Mouse (Mus musculus) CD4-positive helper T cell, adult 2 months (primary cell): ENCODE measurements around the gene Dpp4.

ENCODE experiments used
- DNase-seq: peaks from one replicate; pipeline ENCODE4 v3.0.0-alpha.2; 2012; ENCODE audit warnings: low read depth, missing footprints, low spot score

Gene Dpp4

DNA sequence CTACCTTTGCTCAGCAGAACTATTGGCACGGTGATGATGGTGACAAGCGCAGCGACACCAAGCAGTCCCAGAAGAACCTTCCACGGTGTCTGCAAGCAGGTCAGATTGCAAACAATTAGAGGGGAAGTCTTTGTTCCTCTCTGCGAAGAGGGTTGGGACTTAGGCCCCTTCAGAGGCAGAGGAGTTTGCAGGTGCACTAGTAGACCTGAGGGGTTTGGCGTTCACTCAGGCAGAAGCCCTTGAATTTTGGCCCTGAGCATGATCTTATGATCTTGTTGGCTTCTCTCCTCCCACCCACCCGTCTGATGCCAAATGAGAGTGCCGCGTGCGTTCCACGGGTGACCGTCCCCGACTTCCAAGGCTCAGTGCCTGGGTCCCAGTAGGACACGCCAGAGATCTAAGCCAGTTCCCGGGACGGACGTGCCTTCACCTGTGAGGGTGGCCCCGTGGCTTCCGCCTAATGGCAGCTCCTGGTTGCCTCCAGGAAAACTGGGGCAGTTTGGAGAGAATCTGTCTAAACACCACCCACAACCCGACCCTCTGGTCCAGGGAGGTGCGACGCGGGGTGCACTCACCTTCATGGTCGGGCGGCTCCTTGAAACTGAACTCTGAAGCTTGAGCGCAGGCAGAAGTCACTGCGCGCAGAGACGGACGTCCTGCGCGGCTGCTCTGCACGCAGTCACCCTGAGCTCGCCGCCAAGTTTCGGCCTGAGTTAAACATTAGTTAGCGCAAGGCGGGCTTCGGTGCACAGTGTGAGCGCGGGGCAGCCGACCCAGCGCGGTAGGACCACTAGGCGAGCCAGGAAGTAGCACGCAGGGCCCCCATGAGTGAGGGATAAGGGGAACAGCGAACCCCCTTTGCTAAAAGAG, 585 bp downstream of the Dpp4 start:
- peak; percentile 62 for DNase-seq

DNA sequence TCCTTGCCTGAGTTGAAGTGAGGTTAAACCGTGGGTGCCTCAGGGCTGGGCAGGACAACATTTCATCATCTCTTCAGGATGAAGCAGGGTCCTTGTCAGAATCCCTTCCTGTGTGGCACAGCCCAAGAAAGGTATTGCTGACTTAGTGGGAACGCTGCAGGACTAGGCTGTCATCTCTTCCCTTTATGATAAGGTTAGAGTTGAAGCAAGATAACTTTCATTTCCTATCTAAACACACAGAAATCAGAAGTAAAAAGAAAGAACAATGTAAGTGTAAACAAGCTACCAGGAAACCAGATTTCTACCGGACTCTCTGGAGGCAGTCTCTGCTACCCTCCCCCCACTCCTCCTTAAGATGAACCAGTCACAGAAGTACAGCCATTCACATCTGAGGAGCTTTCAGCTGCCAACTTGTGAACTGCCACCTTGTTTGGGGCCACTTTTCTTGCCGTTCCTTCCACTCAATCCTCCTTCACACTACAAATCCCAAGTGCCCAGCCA, 3.3 kb downstream of the Dpp4 start:
- peak; percentile 57 for DNase-seq

- peak; percentile 16 for DNase-seq
Measured at GRCm38 (mm10) chr2:62408216-62408615, 3.8 kb downstream of the Dpp4 start.

DNA sequence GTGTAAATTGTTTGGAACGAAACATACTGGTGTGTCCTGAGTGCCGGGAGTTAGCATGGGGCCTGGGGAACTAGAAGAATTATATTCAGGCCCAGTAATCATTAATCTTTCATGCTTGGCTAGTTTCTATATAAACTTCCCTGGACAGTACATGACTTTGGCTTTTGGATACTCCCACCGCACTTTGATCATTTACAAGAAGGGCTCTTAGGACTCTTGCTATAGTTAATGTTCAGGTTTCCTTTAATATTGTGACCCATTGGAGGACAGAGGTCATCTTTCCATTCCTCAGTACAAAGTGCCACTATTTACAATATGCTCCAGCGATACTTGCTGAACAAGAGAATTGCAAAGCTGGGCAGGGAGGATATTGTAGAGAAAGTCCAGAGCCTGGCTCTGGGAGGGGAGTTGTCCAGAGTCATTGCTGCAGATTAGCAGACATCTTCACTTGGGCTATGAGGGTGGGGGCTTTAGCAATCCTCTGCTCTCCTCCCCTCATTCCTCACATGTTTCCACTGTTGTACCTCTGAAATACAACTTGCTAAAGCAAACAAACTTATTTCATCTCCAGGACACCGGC, 8.4 kb downstream of the Dpp4 start:
- no peak for DNase-seq

GRCm38 (mm10) chr2:62401011-62401410, 11.0 kb downstream of the Dpp4 start:
- no peak for DNase-seq

- DNase-seq = no peak
Measured at GRCm38 (mm10) chr2:62399832-62400231, 12.2 kb downstream of the Dpp4 start.

- DNase-seq = no peak
Measured at GRCm38 (mm10) chr2:62399361-62399760, 12.7 kb downstream of the Dpp4 start.

GRCm38 (mm10) chr2:62398115-62398875, 13.7 kb downstream of the Dpp4 start:
- no peak for DNase-seq

GRCm38 (mm10) chr2:62397661-62398060, 14.4 kb downstream of the Dpp4 start:
- no peak for DNase-seq

GRCm38 (mm10) chr2:62396799-62397198, 15.2 kb downstream of the Dpp4 start:
- DNase-seq = no peak

DNA sequence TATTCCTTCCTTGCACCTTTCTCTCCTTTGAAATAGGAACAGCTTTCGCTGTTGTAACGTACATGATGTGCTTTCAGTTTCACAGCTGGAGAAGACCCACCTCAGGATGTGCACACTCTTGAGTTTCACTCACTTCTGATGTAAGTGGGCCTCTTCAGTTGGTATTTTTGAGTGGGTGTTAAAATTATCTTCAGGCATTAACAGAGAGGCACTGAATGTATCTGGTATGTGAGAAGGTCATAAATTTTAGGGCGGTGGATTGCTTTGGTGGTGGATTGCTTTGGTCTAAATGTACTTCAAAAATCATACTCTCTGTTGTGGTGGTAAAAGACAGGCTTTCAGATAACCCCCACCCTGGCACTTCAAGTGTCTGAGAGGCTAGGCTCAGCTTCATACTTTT, 17.2 kb downstream of the Dpp4 start:
- peak; percentile 78 for DNase-seq

DNA sequence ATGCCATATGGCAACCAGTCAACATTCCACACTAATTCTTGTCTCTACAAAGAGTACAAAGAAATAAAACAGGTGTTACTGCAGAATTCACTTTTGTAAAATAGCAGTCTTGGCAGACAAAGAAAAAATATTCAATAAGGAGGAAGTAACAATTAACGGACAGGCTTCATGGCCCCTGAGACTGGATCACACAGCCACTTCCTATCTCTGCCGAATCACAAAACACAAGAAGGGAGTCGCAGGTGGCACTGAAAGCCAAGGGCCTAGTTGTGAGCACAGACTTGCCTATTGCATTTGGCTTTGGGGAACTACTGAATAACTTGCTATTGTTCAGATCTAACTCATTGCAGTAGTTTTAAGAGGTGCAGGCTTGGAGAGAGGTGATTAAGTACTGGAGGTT, 19.9 kb downstream of the Dpp4 start:
- DNase-seq = peak; percentile 11

DNA sequence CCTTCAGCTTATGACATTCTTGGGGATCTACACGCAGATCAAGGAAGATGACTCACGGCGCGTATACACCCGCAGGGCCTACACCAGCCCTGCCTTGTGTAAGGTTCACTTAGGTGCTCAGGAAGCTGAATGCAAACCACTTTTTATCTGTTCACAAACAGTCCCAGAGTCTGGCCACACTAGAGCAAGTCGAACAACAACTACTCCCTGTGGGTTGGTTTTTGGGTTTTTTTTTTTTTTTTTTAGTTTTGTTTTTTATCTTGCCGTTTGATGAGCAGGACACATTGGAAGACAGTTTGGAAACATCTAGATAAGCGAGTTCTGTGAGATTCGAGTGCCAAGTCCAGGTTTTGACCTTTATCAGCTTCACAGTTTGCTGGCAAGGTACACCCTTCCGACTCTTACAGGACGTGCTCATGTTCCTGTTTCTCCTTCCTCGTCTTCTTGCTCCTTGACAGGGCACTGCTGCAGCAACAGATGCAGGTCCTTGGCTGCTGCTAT, 21.0 kb downstream of the Dpp4 start:
- peak; percentile 85 for DNase-seq

DNA sequence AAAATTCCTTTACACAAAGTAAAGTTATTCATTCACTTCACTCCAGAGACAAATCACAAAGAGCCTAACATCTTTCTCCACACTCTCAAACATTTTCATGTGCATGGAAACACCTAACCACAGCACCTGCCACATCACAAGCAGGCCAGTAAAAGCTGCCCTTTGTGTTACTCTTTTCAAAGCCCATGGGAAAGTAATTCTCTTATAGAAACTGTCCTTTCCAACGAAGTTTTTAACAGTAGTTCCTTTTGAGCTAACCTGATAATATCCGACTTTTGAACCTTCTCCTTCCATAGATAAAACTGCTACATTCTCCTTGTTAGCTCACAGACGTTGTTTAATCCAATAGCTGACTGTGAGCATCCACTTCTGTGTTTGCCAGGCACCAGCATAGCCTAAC, 21.7 kb downstream of the Dpp4 start:
- DNase-seq = peak; percentile 71

GRCm38 (mm10) chr2:62388841-62389240, 23.2 kb downstream of the Dpp4 start:
- DNase-seq = no peak

- no peak for DNase-seq
Measured at GRCm38 (mm10) chr2:62383196-62383595, 28.8 kb downstream of the Dpp4 start.

DNA sequence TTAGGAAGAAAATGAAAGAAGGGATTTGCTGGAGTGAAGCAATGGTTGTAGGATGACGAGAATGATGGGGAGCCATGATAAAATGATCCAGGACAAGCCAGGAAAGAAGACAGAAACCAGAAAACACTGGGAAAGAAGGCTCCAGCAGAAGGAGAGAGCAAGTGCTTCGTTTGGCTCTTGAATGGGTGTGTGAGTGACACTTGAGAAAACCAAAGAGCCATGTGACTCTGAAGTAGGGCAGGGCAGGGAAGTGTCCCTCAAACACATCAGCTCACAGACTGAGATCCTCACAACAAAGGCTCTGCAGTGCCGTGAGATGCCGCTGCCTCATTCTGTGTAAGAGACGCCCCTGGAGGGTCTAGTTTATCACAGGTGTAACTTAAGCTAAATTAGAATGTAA, 29.6 kb downstream of the Dpp4 start:
- no peak for DNase-seq

DNA sequence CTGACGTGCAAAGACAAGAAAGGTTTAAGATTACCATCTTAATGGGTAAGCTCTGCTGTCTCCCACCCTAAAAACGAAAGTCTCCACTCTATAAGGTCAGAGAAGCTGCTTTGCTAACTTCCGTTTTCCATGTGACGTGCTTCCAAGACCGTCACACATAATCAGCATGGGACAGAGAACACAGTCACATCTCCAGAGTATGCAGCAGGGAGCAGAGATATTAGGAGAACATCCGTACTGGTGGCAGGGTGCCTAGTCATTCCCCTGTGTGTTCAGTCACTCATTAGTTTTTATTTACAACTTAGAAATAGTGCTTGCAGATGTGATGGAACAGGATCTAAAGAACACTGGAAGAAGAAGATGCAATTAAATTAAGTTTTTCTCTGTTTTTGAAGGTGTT, 30.3 kb downstream of the Dpp4 start:
- no peak for DNase-seq

DNA sequence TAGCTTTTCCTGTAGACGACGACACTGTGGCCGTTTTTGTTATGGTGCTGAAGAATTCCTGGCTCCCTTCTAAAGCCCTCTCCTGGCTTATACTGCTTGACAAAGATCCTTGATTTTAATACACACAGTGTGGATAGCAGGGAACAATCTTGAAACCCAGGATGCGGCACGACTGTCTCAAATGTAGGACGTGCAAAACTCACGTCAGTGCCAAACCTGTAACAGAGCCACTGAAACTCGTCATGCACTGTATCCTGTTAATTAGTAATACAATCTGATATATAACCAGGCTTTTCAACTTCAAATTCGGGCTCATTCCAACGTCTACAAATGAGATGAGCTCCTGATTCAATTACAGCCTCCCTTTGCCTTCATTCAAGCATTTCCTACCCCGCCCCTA, 38.3 kb downstream of the Dpp4 start:
- no peak for DNase-seq

DNA sequence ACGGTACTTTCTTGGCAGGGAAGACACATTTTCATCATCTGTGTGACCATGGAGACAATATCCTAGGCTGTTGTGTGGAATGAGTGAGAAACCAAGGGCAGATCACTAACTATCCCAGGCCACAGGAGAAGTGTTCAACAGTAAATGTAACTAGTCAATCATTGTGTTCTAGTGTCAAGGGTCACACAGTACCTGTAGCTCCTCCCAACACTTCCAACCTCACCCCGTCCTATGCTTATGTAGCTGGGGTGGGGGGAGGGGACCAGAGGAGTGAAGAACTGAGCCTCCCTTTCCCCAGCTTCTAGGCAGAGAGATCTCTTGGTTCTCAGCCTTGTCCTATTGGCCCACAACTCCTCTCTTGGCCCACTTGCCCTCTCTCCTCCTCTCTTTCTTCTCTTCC, 42.0 kb downstream of the Dpp4 start:
- no peak for DNase-seq

DNA sequence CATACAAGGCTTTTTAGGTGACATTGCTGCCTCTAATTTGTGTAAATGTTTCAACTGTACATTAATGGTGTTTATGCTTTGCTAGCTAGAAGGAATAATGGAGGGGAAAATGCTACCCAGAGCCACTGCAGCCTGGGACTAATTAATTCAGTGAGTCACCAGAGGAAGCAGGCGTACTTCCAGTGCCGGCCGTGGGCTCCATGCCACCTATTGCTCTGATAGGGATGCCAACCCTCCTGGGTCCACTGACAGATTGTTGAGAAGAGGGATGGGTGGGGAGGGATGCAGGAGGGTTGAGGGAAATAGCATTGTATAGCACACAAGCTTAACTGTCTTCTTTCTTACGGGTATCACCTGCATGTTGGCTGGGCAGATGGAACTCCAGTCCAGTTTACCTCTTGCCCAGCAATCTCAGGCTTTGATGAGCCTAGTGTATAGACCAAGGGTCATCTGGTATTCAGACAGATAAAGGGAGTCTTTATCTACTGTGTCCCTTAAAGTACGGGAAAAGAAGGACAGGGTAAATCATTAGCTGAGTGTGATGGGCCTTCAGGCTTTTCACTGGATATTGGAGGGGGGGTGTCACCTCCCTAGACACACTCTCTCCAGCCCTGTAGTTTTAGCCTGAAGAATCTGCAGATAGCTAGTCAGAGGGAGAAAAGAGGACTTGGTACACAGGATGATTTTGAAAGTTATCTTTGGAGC, 43.5 kb downstream of the Dpp4 start:
- DNase-seq = no peak

DNA sequence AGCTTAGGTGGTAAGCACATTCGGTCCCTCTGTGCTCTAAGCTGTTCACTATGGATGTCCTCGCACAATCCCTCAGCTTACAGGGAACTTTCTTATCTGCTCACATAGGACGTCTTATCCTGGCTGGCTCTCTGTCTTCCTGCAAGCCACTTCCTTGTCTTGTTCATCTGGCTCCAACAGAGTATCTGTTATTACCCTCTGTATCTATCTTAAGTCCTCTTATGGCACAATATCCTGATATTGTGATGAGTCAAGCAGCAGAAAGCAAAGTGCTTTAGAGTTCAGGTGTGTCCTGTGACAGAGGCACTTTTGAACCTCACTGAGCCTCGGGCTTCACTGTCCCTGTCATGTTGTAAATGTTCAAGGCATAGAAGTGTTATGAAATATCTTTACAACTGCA, 48.4 kb downstream of the Dpp4 start:
- DNase-seq = no peak
